Mouse (Mus musculus): ENCODE results near the gene Olfm2. TPM values are rescaled to one million over a fixed set of nuclear protein-coding genes. Genes with fewer than 3 reads are reported as not detected.
A peak's percentile ranks its signal among the peaks of the same experiment; 100 is the strongest.

Gene Olfm2
- polyA plus RNA-seq, 1 experiment from 2014 or later = 3.8 TPM

GRCm38 (mm10) chr9:20664366-20664765, 81.8 kb downstream of the Olfm2 start:
- Histone ChIP-seq H3K36me3 (ENCODE audit: control insufficient read depth, insufficient read depth, low read length) (peaks cover 22% of the 10 kb centered on the region), H3K4me1 (ENCODE audit: control insufficient read depth, insufficient read depth, low read length) (no peaks in the 10 kb centered on the region), H3K9ac (ENCODE audit: low read length) (no peak overlapping the region), H3K4me2 (ENCODE audit: low read depth, severe bottlenecking) (no peak overlapping the region), H3K9me3 (ENCODE audit: control insufficient read depth, low read length) (no peaks in the 10 kb centered on the region), H3K4me3 (ENCODE audit: low read depth, low read length) (no peak overlapping the region), H3K27ac (replicated peaks; ENCODE audit: low read depth, low read length) (no peak overlapping the region), H3K27me3 (ENCODE audit: control insufficient read depth, insufficient read depth, low read length) (no peaks in the 10 kb centered on the region)
- no peak for DNase-seq (ENCODE audit: low spot score)
- no peak for ATAC-seq (ENCODE audit: insufficient number of reproducible peaks, low FRiP score, low TSS enrichment, low read depth)
- 73% methylated on average over 2 of the region's 2 CpGs for WGBS

GRCm38 (mm10) chr9:20663956-20664355, 82.2 kb downstream of the Olfm2 start:
- Histone ChIP-seq H3K27ac (replicated peaks; ENCODE audit: low read depth, low read length) (no peak overlapping the region), H3K9ac (ENCODE audit: low read length) (no peak overlapping the region)
- WGBS = 90% methylated on average over 2 of the region's 2 CpGs

GRCm38 (mm10) chr9:20662874-20663273, 83.3 kb downstream of the Olfm2 start:
- Histone ChIP-seq H3K4me1 (ENCODE audit: control insufficient read depth, insufficient read depth, low read length) (no peaks in the 10 kb centered on the region), H3K36me3 (ENCODE audit: control insufficient read depth, insufficient read depth, low read length) (peaks cover 32% of the 10 kb centered on the region), H3K27me3 (ENCODE audit: control insufficient read depth, insufficient read depth, low read length) (no peaks in the 10 kb centered on the region), H3K4me2 (ENCODE audit: low read depth, severe bottlenecking) (no peak overlapping the region), H3K27ac (replicated peaks; ENCODE audit: low read depth, low read length) (no peak overlapping the region), H3K9ac (ENCODE audit: low read length) (no peak overlapping the region), H3K9me3 (ENCODE audit: control insufficient read depth, low read length) (no peaks in the 10 kb centered on the region), H3K4me3 (ENCODE audit: low read depth, low read length) (no peak overlapping the region)
- DNase-seq (ENCODE audit: low spot score) = no peak
- WGBS = 87% methylated on average over 8 of the region's 8 CpGs
- ATAC-seq (ENCODE audit: insufficient number of reproducible peaks, low FRiP score, low TSS enrichment, low read depth) = no peak

More at GRCm38 (mm10) chr9:20663956-20664355, 82.2 kb downstream of the Olfm2 start:
- Histone ChIP-seq H3K36me3 (ENCODE audit: control insufficient read depth, insufficient read depth, low read length) (peaks cover 25% of the 10 kb centered on the region), H3K4me3 (ENCODE audit: low read depth, low read length) (no peak overlapping the region), H3K4me2 (ENCODE audit: low read depth, severe bottlenecking) (no peak overlapping the region), H3K27me3 (ENCODE audit: control insufficient read depth, insufficient read depth, low read length) (no peaks in the 10 kb centered on the region), H3K4me1 (ENCODE audit: control insufficient read depth, insufficient read depth, low read length) (no peaks in the 10 kb centered on the region), H3K9me3 (ENCODE audit: control insufficient read depth, low read length) (no peaks in the 10 kb centered on the region)
- DNase-seq (ENCODE audit: low spot score) (no peak), ATAC-seq (ENCODE audit: insufficient number of reproducible peaks, low FRiP score, low TSS enrichment, low read depth) (no peak)

GRCm38 (mm10) chr9:20662325-20662724, 83.8 kb downstream of the Olfm2 start:
- WGBS = 50% methylated on average over 3 of the region's 3 CpGs
- Histone ChIP-seq H3K36me3 (ENCODE audit: control insufficient read depth, insufficient read depth, low read length) (peaks cover 37% of the 10 kb centered on the region), H3K4me1 (ENCODE audit: control insufficient read depth, insufficient read depth, low read length) (no peaks in the 10 kb centered on the region), H3K4me3 (ENCODE audit: low read depth, low read length) (no peak overlapping the region), H3K9ac (ENCODE audit: low read length) (no peak overlapping the region), H3K4me2 (ENCODE audit: low read depth, severe bottlenecking) (no peak overlapping the region), H3K9me3 (ENCODE audit: control insufficient read depth, low read length) (no peaks in the 10 kb centered on the region), H3K27me3 (ENCODE audit: control insufficient read depth, insufficient read depth, low read length) (no peaks in the 10 kb centered on the region), H3K27ac (replicated peaks; ENCODE audit: low read depth, low read length) (no peak overlapping the region)
- peak; percentile 74 for DNase-seq (ENCODE audit: low spot score)
- no peak for ATAC-seq (ENCODE audit: insufficient number of reproducible peaks, low FRiP score, low TSS enrichment, low read depth)

GRCm38 (mm10) chr9:20657546-20657945, 88.6 kb downstream of the Olfm2 start:
- H3K4me1 ChIP-seq (ENCODE audit: control insufficient read depth, insufficient read depth, low read length) = peaks cover 8% of the 10 kb centered on the region
- 87% methylated on average over 3 of the region's 3 CpGs for WGBS
- H3K4me2 ChIP-seq (ENCODE audit: low read depth, severe bottlenecking) = no peak overlapping the region
- no peak overlapping the region for H3K4me3 ChIP-seq (ENCODE audit: low read depth, low read length)
- H3K9ac ChIP-seq (ENCODE audit: low read length) = no peak overlapping the region
- H3K27ac ChIP-seq (replicated peaks; ENCODE audit: low read depth, low read length) = no peak overlapping the region
- no peaks in the 10 kb centered on the region for H3K27me3 ChIP-seq (ENCODE audit: control insufficient read depth, insufficient read depth, low read length)
- no peak for DNase-seq (ENCODE audit: low spot score)
- peaks cover 42% of the 10 kb centered on the region for H3K36me3 ChIP-seq (ENCODE audit: control insufficient read depth, insufficient read depth, low read length)
- no peak for ATAC-seq (ENCODE audit: insufficient number of reproducible peaks, low FRiP score, low TSS enrichment, low read depth)
- H3K9me3 ChIP-seq (ENCODE audit: control insufficient read depth, low read length) = no peaks in the 10 kb centered on the region

- H3K27me3 ChIP-seq (ENCODE audit: control insufficient read depth, insufficient read depth, low read length) = no peaks in the 10 kb centered on the region
- WGBS = 76% methylated on average over 3 of the region's 3 CpGs
- no peak for DNase-seq (ENCODE audit: low spot score)
- no peak overlapping the region for H3K4me3 ChIP-seq (ENCODE audit: low read depth, low read length)
- H3K9me3 ChIP-seq (ENCODE audit: control insufficient read depth, low read length) = no peaks in the 10 kb centered on the region
- H3K4me2 ChIP-seq (ENCODE audit: low read depth, severe bottlenecking) = no peak overlapping the region
- no peak overlapping the region for H3K9ac ChIP-seq (ENCODE audit: low read length)
- H3K27ac ChIP-seq (replicated peaks; ENCODE audit: low read depth, low read length) = no peak overlapping the region
- no peak for ATAC-seq (ENCODE audit: insufficient number of reproducible peaks, low FRiP score, low TSS enrichment, low read depth)
- peaks cover 25% of the 10 kb centered on the region for H3K36me3 ChIP-seq (ENCODE audit: control insufficient read depth, insufficient read depth, low read length)
- peaks cover 10% of the 10 kb centered on the region for H3K4me1 ChIP-seq (ENCODE audit: control insufficient read depth, insufficient read depth, low read length)
These were observed 92.3 kb downstream of the Olfm2 start for GRCm38 (mm10) chr9:20653859-20654258.

GRCm38 (mm10) chr9:20652260-20652658, 93.9 kb downstream of the Olfm2 start:
- peak overlapping the region; percentile 76 for H3K9ac ChIP-seq (ENCODE audit: low read length)
- H3K4me2 ChIP-seq (ENCODE audit: low read depth, severe bottlenecking) = peak overlapping the region; percentile 50
- H3K27me3 ChIP-seq (ENCODE audit: control insufficient read depth, insufficient read depth, low read length) = no peaks in the 10 kb centered on the region
- DNase-seq (ENCODE audit: low spot score) (no peak), ATAC-seq (ENCODE audit: insufficient number of reproducible peaks, low FRiP score, low TSS enrichment, low read depth) (peak; percentile 9)
- H3K4me1 ChIP-seq (ENCODE audit: control insufficient read depth, insufficient read depth, low read length) = peaks cover 10% of the 10 kb centered on the region
- under 1% methylated on average over 25 of the region's 25 CpGs for WGBS
- no peak overlapping the region for H3K27ac ChIP-seq (replicated peaks; ENCODE audit: low read depth, low read length)
- H3K4me3 ChIP-seq (ENCODE audit: low read depth, low read length) = peak overlapping the region; percentile 82
- peaks cover 12% of the 10 kb centered on the region for H3K36me3 ChIP-seq (ENCODE audit: control insufficient read depth, insufficient read depth, low read length)
- no peaks in the 10 kb centered on the region for H3K9me3 ChIP-seq (ENCODE audit: control insufficient read depth, low read length)

GRCm38 (mm10) chr9:20651602-20652259, 94.4 kb downstream of the Olfm2 start, which contains the start of gene Pin1:
Gene Pin1, plus strand, starts transcription at chr9:20652095.
- H3K9ac ChIP-seq (ENCODE audit: low read length) = peak within 1 kb of the TSS; percentile 76
- under 1% methylated on average over 45 of the region's 45 CpGs for whole genome bisulfite sequencing
- ATAC-seq (ENCODE audit: insufficient number of reproducible peaks, low FRiP score, low TSS enrichment, low read depth) (peak; percentile 99), DNase-seq (ENCODE audit: low spot score) (peak; percentile 97)
- H3K4me3 ChIP-seq (ENCODE audit: low read depth, low read length) = peak within 1 kb of the TSS; percentile 82
- peaks cover 11% of the 10 kb centered on the region; the same call in 1 of the 2 replicates for H3K36me3 ChIP-seq (ENCODE audit: control insufficient read depth, insufficient read depth, low read length)
- H3K27ac ChIP-seq (replicated peaks; ENCODE audit: low read depth, low read length) = no peak within 1 kb of the TSS
- peak within 1 kb of the TSS; percentile 50 for H3K4me2 ChIP-seq (ENCODE audit: low read depth, severe bottlenecking)
- no peaks in the 10 kb centered on the region for H3K9me3 ChIP-seq (ENCODE audit: control insufficient read depth, low read length)
- H3K27me3 ChIP-seq (ENCODE audit: control insufficient read depth, insufficient read depth, low read length) = no peaks in the 10 kb centered on the region
- peaks cover 10% of the 10 kb centered on the region for H3K4me1 ChIP-seq (ENCODE audit: control insufficient read depth, insufficient read depth, low read length)

Measured in limb, embryonic 11.5 days (tissue).